Mouse (Mus musculus): ENCODE results near the gene Spata17. TPM values are rescaled to one million over a fixed set of nuclear protein-coding genes. Genes with fewer than 3 reads are reported as not detected.

Gene Spata17
- total and polyA plus RNA-seq, 3 experiments = 0.24 TPM; not detected in 2

GRCm38 (mm10) chr1:187088660-187089395 is 126.4 kb downstream of the Spata17 start:
- H3K4me3 ChIP-seq (replicated peaks in 1 of 3; ENCODE audit: low read depth in 2 of 3, low read length in 2 of 3, poor library complexity in 1 of 3) = no peak overlapping the region
- in situ Hi-C loops (cut with MboI; ENCODE audit: low pct_ligation_motif_present, low pct_unique_long_range_greater_than_20kb, low sequenced_read_pairs) = no loop called here
- no peaks in the 10 kb centered on the region for H3K4me1 ChIP-seq (ENCODE audit: control insufficient read depth in 1 of 2, insufficient read depth in 2 of 2)
- no peak overlapping the region for H3K9ac ChIP-seq (ENCODE audit: insufficient read depth, low read depth)
- H3K36me3 ChIP-seq (replicated peaks in 1 of 2; ENCODE audit: control insufficient read depth in 1 of 2, insufficient read depth in 1 of 2, low read length in 1 of 2) = no peaks in the 10 kb centered on the region
- no peak overlapping the region for H3K27ac ChIP-seq (ENCODE audit: insufficient read depth, low read depth)
- no peak for TF ChIP-seq KAT2A (IDR thresholded peaks at IDR 0.05; ENCODE audit: insufficient replicate concordance, low read length)
- TF ChIP-seq IRF4 (IDR thresholded peaks at IDR 0.05; ENCODE audit: low read depth, low read length) = no peak
- TF ChIP-seq JUND (conservative IDR thresholded peaks at IDR 0.05; ENCODE audit: low read depth, low read length) = no peak
- TF ChIP-seq ZMIZ1 (IDR thresholded peaks at IDR 0.05; ENCODE audit: low read depth, low read length) = no peak
- no peak for TF ChIP-seq MAZ (IDR thresholded peaks at IDR 0.05; ENCODE audit: low read depth, low read length)
- no peak for TF ChIP-seq SMC3 (IDR thresholded peaks at IDR 0.05; ENCODE audit: low read depth, low read length)
- TF ChIP-seq BHLHE40 (IDR thresholded peaks at IDR 0.05; ENCODE audit: low read depth, low read length) = no peak
- TF ChIP-seq ZC3H11A (IDR thresholded peaks at IDR 0.05; ENCODE audit: low read depth, low read length) = no peak
- no peak for TF ChIP-seq ELF1 (IDR thresholded peaks at IDR 0.05; ENCODE audit: low read depth, low read length)
- TF ChIP-seq NELFE (IDR thresholded peaks at IDR 0.05; ENCODE audit: low read depth, low read length) = no peak
- no peak for TF ChIP-seq E2F4 (IDR thresholded peaks at IDR 0.05; ENCODE audit: insufficient replicate concordance, low read depth, low read length)
- TF ChIP-seq RCOR1 (conservative IDR thresholded peaks at IDR 0.05; ENCODE audit: low read depth, low read length) = no peak
- TF ChIP-seq ETS1 (conservative IDR thresholded peaks at IDR 0.05; ENCODE audit: low read depth, low read length) = no peak
- TF ChIP-seq GABPA (IDR thresholded peaks at IDR 0.05; ENCODE audit: insufficient replicate concordance, low read depth, low read length) = no peak
- no peak for TF ChIP-seq POLR2A (IDR thresholded peaks at IDR 0.05; ENCODE audit: low read depth, low read length)
- no peak for TF ChIP-seq HCFC1 (IDR thresholded peaks at IDR 0.05; ENCODE audit: low read depth, low read length)
- H3K27me3 ChIP-seq (replicated peaks) = no peaks in the 10 kb centered on the region
- H3K4me2 ChIP-seq (ENCODE audit: insufficient read depth, low read depth, poor library complexity, severe bottlenecking) = no peak overlapping the region
- no peak for DNase-seq (ENCODE audit: extremely low read depth)
- no peaks in the 10 kb centered on the region for H3K9me3 ChIP-seq (replicated peaks; ENCODE audit: low read length)
- dilution Hi-C loops (cut with MboI; ENCODE audit: extremely low pct_ligation_motif_present, extremely low pct_unique_long_range_greater_than_20kb, low sequenced_read_pairs) = no loop called here
- H3K79me2 ChIP-seq (replicated peaks; ENCODE audit: control insufficient read depth, extremely low read depth, insufficient read depth, poor library complexity, severe bottlenecking) = no peaks in the 10 kb centered on the region

- TF ChIP-seq MAFK (IDR thresholded peaks at IDR 0.05; ENCODE audit: insufficient replicate concordance, low read length) = no peak
- TF ChIP-seq USF2 (conservative IDR thresholded peaks at IDR 0.05; ENCODE audit: low read depth, low read length) = no peak
- no peak for TF ChIP-seq MYC (IDR thresholded peaks at IDR 0.05; ENCODE audit: low read depth, low read length)
- TF ChIP-seq TBP (conservative IDR thresholded peaks at IDR 0.05; ENCODE audit: low read depth, low read length) = no peak
- no peak for TF ChIP-seq JUN (IDR thresholded peaks at IDR 0.05; ENCODE audit: insufficient read depth, low read depth, low read length)
- TF ChIP-seq EP300 (IDR thresholded peaks at IDR 0.05; ENCODE audit: low read length) = no peak
- H3K4me1 ChIP-seq (ENCODE audit: control insufficient read depth in 1 of 2, insufficient read depth in 2 of 2) = no peaks in the 10 kb centered on the region
- H3K36me3 ChIP-seq (replicated peaks in 1 of 2; ENCODE audit: control insufficient read depth in 1 of 2, insufficient read depth in 1 of 2, low read length in 1 of 2) = no peaks in the 10 kb centered on the region
- in situ Hi-C loops (cut with MboI; ENCODE audit: low pct_ligation_motif_present, low pct_unique_long_range_greater_than_20kb, low sequenced_read_pairs) (no loop called here), dilution Hi-C loops (cut with MboI; ENCODE audit: extremely low pct_ligation_motif_present, extremely low pct_unique_long_range_greater_than_20kb, low sequenced_read_pairs) (no loop called here)
- H3K4me3 ChIP-seq (replicated peaks in 1 of 3; ENCODE audit: low read depth in 2 of 3, low read length in 2 of 3, poor library complexity in 1 of 3) = no peak overlapping the region
- H3K27me3 ChIP-seq (replicated peaks) = no peaks in the 10 kb centered on the region
- no peak overlapping the region for H3K4me2 ChIP-seq (ENCODE audit: insufficient read depth, low read depth, poor library complexity, severe bottlenecking)
- DNase-seq (ENCODE audit: extremely low read depth) = no peak
- H3K27ac ChIP-seq (ENCODE audit: insufficient read depth, low read depth) = no peak overlapping the region
- H3K79me2 ChIP-seq (replicated peaks; ENCODE audit: control insufficient read depth, extremely low read depth, insufficient read depth, poor library complexity, severe bottlenecking) = no peaks in the 10 kb centered on the region
- H3K9me3 ChIP-seq (replicated peaks; ENCODE audit: low read length) = peaks cover under 1% of the 10 kb centered on the region
- no peak overlapping the region for H3K9ac ChIP-seq (ENCODE audit: insufficient read depth, low read depth)
Observed at GRCm38 (mm10) chr1:187086027-187086426, 129.2 kb downstream of the Spata17 start.

Measured in CH12.LX (cell line).